Mouse (Mus musculus) ES-E14 (cell line): Measurements from ENCODE around the gene Hoxb2.

ENCODE experiments used
- CHD2 ChIP-seq: IDR thresholded peaks from 2 replicates; pipeline ENCODE4 v1.6.1; 2014; ENCODE audit warnings: mild to moderate bottlenecking, low read depth, low read length, inconsistent platforms
- ZC3H11A ChIP-seq: IDR thresholded peaks from 2 replicates; pipeline ENCODE4 v1.6.1; 2012; ENCODE audit warnings: low read depth, mild to moderate bottlenecking, inconsistent platforms, low read length, borderline replicate concordance

DNA sequence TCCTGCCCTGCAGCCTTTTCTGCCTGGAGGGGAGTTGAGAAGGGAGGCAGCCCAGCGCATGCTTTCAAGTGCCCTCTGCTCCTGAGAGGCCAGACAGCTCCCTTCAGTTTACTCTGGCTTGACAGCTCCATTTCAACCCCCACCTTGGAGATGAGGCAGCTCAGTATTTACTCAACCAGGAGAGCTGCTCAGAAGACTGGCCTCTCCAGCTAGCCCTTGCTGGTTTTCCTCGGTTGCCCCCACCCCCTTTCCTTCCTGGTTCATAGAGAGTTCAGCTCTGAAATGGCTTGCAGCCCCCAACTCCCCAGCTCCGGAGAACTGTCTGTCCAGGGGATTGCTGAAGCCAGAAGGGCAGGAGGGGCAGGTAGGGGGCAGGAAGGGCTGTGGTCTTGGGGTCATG, 22.2 kb downstream of the Hoxb2 start:
- TF ChIP-seq ZC3H11A (no peak), CHD2 (no peak)
